Mouse (Mus musculus): ENCODE measurements at regions not wholly inside any gene's neighbourhood (a gene's known extent, or its start where the extent isn't known, plus 50 kb on each side); places are given as distances from the start of the nearest gene placed in this dataset.
A peak's percentile ranks its signal among the peaks of the same experiment; 100 is the strongest.

DNA sequence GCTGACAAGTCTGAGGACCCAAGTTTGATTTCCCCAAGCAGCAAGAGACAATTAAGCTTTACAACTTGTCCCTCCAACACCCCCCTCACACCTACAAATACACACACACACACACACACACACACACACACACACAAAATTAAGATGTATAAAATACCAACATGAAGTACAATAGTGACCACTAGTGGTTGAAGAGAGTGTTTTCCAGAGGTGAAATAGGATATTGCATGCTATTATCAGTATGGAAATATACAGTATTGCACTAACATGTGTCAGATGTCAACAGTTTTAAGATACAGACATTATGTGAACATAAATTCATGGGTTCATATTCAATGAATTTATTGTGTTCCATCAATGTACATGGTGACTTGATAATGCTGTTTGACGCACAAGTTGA lies 685.7 kb upstream of the Cdh6 start:
- peak in 1 of 2 experiments; percentile 17 for DNase-seq (ENCODE audit: inconsistent age in 2 of 2, low spot score in 1 of 2)

DNA sequence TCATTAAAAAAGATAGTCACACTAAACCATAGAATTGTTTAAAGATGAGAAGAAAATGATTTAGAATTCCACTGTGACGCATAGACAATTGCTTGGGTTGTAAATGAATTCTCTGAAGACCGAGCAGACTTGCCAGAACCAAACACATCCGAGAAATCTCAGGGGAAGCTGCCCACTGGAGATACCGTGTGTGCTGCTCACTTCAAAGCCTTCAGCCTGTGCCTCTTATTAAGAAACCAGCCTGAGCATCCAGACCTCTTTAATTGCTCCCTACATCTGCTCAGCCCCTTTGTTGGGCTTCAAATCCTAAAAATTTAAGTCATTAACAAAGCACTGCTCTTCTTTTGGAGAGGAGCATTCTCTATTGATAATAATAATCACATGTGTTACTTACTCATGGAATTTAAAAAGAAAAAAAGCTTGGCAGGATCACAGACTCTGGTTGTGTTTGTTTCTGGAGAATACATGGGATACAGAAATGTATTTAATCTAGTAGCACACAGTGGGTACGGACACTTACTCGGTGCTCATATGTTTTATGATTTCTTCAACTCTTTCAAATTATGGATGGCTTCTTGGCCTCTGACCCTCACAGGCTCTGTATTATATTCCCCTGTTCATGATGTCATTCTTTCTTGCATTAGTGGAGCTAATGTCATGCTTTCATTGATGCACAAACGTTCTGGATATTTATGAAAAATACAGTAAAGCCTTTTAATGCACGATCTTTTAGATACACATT lies 680.8 kb upstream of the Cdh6 start:
- DNase-seq (ENCODE audit: inconsistent age in 2 of 2, low spot score in 1 of 2): no peak

All from adrenal gland, adult (tissue).